Mouse (Mus musculus): ENCODE results near the gene 1700016H13Rik.

- TF ChIP-seq EP300 (IDR thresholded peaks at IDR 0.05; ENCODE audit: low read depth) (no peak), CTCF (IDR thresholded peaks at IDR 0.05; ENCODE audit: low read depth) (no peak)
Measured at GRCm38 (mm10) chr5:103700661-103701060, 44.9 kb upstream of the 1700016H13Rik start.

All from liver, embryonic 14.5 days (tissue).